ENCODE assay signal across 33 mouse cellular contexts in the genomic region with DNA sequence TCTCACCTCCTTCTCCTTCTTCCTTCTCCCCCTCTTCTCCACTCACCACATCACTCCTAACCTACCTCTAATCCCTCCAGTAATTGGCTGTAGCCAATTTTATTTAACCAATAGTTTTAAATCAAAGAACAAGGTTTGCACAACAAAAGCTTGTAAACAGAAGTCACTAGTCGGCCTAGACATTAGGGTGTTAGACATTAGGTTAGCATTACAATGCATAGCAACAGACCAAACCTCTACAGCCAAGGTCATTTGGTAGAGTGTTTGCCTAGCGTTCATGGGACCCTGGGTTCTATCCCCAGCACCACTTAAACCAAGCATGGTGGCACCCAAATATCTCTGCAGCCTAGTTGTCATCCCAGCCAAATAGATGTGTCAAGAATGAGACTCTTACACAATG.
"Had no signal": no experiment of that assay in that cellular context is flagged by ENCODE, and none has a peak within 500 bp of the region (broad histone marks: within the 10 kb centered on the region; RNA-seq: fewer than 3 reads in every experiment).

No protein-coding gene starts in this region.

- H3K27me3 ChIP-seq: lung, embryonic 15.5 days; neural tube, embryonic 12.5 days had no signal

- DNase-seq: left cerebral cortex, postnatal 4 days; liver; liver, embryonic 13.5 days; liver, postnatal 0 days; lung, adult 18-20 months; lung, adult 2 months; lung, embryonic 14.5 days; lung, postnatal 10 days; lung, postnatal 14 days; lung, postnatal 36 days; lung, postnatal 4 days; midbrain, embryonic 14.5 days had no signal

- ATAC-seq: liver, embryonic 12.5 days; liver, postnatal 0 days; lung, postnatal 0 days; midbrain, embryonic 13.5 days; midbrain, embryonic 15.5 days; midbrain, embryonic 16.5 days had no signal

- H3K27ac ChIP-seq: limb, embryonic 10.5 days; limb, embryonic 12.5 days; limb, embryonic 13.5 days; limb, embryonic 15.5 days; liver, embryonic 12.5 days; liver, embryonic 13.5 days; liver, embryonic 14.5 days; liver, embryonic 15.5 days; lung, embryonic 15.5 days; macrophage; midbrain, embryonic 10.5 days; midbrain, embryonic 12.5 days; midbrain, embryonic 13.5 days; midbrain, embryonic 15.5 days; neural tube, embryonic 12.5 days; neural tube, embryonic 13.5 days had no signal

- H3K9ac ChIP-seq: limb, embryonic 12.5 days; limb, embryonic 13.5 days; limb, embryonic 15.5 days; liver, embryonic 12.5 days; liver, embryonic 13.5 days; liver, embryonic 14.5 days; liver, embryonic 15.5 days; liver, postnatal 0 days; lung, embryonic 14.5 days; lung, embryonic 15.5 days; midbrain, embryonic 12.5 days; midbrain, embryonic 13.5 days; midbrain, embryonic 15.5 days; neural tube, embryonic 12.5 days; neural tube, embryonic 13.5 days had no signal

- H3K4me2 ChIP-seq: limb, embryonic 12.5 days; limb, embryonic 13.5 days; limb, embryonic 15.5 days; liver, embryonic 11.5 days; liver, embryonic 12.5 days; liver, embryonic 13.5 days; liver, embryonic 15.5 days; lung, embryonic 14.5 days; lung, embryonic 15.5 days; midbrain, embryonic 11.5 days; midbrain, embryonic 12.5 days; midbrain, embryonic 13.5 days; midbrain, embryonic 15.5 days; neural tube, embryonic 12.5 days; neural tube, embryonic 13.5 days had no signal

- H3K4me1 ChIP-seq: limb, embryonic 10.5 days; limb, embryonic 12.5 days; limb, embryonic 13.5 days; limb, embryonic 15.5 days; liver, embryonic 12.5 days; liver, embryonic 13.5 days; liver, embryonic 15.5 days; lung, embryonic 15.5 days; midbrain, embryonic 10.5 days; midbrain, embryonic 12.5 days; midbrain, embryonic 13.5 days; midbrain, embryonic 15.5 days; neural tube, embryonic 12.5 days; neural tube, embryonic 13.5 days had no signal

- H3K4me3 ChIP-seq: limb, embryonic 10.5 days; limb, embryonic 12.5 days; limb, embryonic 13.5 days; limb, embryonic 15.5 days; liver, embryonic 12.5 days; liver, embryonic 13.5 days; liver, embryonic 15.5 days; lung, embryonic 15.5 days; megakaryocyte, embryonic 14.5 days; midbrain, embryonic 10.5 days; midbrain, embryonic 12.5 days; midbrain, embryonic 13.5 days; midbrain, embryonic 15.5 days; myocyte; neural tube, embryonic 12.5 days; neural tube, embryonic 13.5 days had no signal

- H3K36me3 ChIP-seq: limb, embryonic 10.5 days; limb, embryonic 12.5 days; limb, embryonic 13.5 days; limb, embryonic 15.5 days; liver, embryonic 12.5 days; liver, embryonic 13.5 days; liver, embryonic 15.5 days; lung, embryonic 15.5 days; midbrain, embryonic 10.5 days; midbrain, embryonic 12.5 days; midbrain, embryonic 13.5 days; midbrain, embryonic 15.5 days; neural tube, embryonic 12.5 days; neural tube, embryonic 13.5 days had no signal

- H3K9me3 ChIP-seq: limb, embryonic 10.5 days; limb, embryonic 12.5 days; limb, embryonic 13.5 days; limb, embryonic 15.5 days; liver, embryonic 12.5 days; liver, embryonic 13.5 days; liver, embryonic 15.5 days; lung, embryonic 15.5 days; megakaryocyte, embryonic 14.5 days; midbrain, embryonic 10.5 days; midbrain, embryonic 12.5 days; midbrain, embryonic 13.5 days; midbrain, embryonic 15.5 days; neural tube, embryonic 12.5 days; neural tube, embryonic 13.5 days had no signal
